Mouse (Mus musculus) forebrain, embryonic 14.5 days (tissue): Measurements from ENCODE around the gene Asgr1. TPM values are rescaled to one million over a fixed set of nuclear protein-coding genes. Genes with fewer than 3 reads are reported as not detected.

ENCODE experiments used
- ATAC-seq: fragments of 200-750 bp; cut with Nextera tagmentation; 2 replicates; pipeline ENCODE4 v1.8.0; 2017; ENCODE audit warnings: mild to moderate bottlenecking, moderate library complexity
- DNase-seq: peaks from one replicate; pipeline ENCODE4 v3.0.0-alpha.2; 2015; ENCODE audit warnings: low spot score
- H3K27ac ChIP-seq: fragments of 300-500 bp; sonication (generic); 2 replicates; pipeline ENCODE4 v1.5.1; 2014; ENCODE audit warnings: low read depth, mild to moderate bottlenecking, control low read depth, low read length, moderate library complexity
- H3K27me3 ChIP-seq: fragments of 300-500 bp; sonication (generic); replicated peaks from 2 replicates; pipeline ENCODE4 v1.6.1; 2014; ENCODE audit warnings: low read length, control low read depth, mixed read lengths; ENCODE audit not compliant: control insufficient read depth, insufficient read depth
- H3K36me3 ChIP-seq: fragments of 300-500 bp; sonication (generic); 2 replicates; pipeline ENCODE4 v1.6.1; 2014; ENCODE audit warnings: low read length, control low read depth; ENCODE audit not compliant: control insufficient read depth, insufficient read depth
- H3K4me1 ChIP-seq: fragments of 300-500 bp; sonication (generic); 2 replicates; pipeline ENCODE4 v1.6.1; 2014; ENCODE audit warnings: antibody characterized with exemption, low read length, control low read depth; ENCODE audit not compliant: control insufficient read depth, insufficient read depth
- H3K4me2 ChIP-seq: fragments of 300-500 bp; sonication (generic); 2 replicates; pipeline ENCODE4 v1.6.1; 2014; ENCODE audit warnings: mild to moderate bottlenecking, control low read depth, low read length
- H3K4me3 ChIP-seq: fragments of 300-500 bp; sonication (generic); 2 replicates; pipeline ENCODE4 v1.5.1; 2014; ENCODE audit warnings: low read depth, low read length, control low read depth
- H3K9ac ChIP-seq: fragments of 300-500 bp; sonication (generic); 2 replicates; pipeline ENCODE4 v1.6.1; 2014; ENCODE audit warnings: mild to moderate bottlenecking, low read length, control low read depth, moderate library complexity
- H3K9me3 ChIP-seq: fragments of 300-500 bp; sonication (generic); replicated peaks from 2 replicates; pipeline ENCODE4 v1.6.1; 2016; ENCODE audit warnings: low read length, control low read depth, mixed read lengths; ENCODE audit not compliant: control insufficient read depth
- WGBS: fragments of 180-500 bp; shearing (Covaris S2); extraction: QIAGEN DNeasy Blood & Tissue Kit; methylation state at CpG from one replicate; pipeline ENCODE4 v1.1.7; 2014; 5-methylcytosine and 5-hydroxymethylcytosine counted together
- microRNA counts: library from miRNA; unstranded; fragments of <30 nt; microRNA quantifications from one replicate; lab custom pipeline; 2016
- microRNA-seq: library from miRNA; unstranded; fragments of <30 nt; microRNA quantifications from one replicate; pipeline ENCODE4, GENCODE M21; 2016
- polyA plus RNA-seq: library from polyadenylated mRNA; unstranded; fragments of >200 nt; fragmentation: Nextera tagmentation; extraction: Ambion mirVana; gene quantifications from 2 replicates; pipeline ENCODE4 v1.2.1, GENCODE M21; 2014

Gene Asgr1
- polyA plus RNA-seq, 1 experiment from 2014 or later, result 2.0 TPM

DNA sequence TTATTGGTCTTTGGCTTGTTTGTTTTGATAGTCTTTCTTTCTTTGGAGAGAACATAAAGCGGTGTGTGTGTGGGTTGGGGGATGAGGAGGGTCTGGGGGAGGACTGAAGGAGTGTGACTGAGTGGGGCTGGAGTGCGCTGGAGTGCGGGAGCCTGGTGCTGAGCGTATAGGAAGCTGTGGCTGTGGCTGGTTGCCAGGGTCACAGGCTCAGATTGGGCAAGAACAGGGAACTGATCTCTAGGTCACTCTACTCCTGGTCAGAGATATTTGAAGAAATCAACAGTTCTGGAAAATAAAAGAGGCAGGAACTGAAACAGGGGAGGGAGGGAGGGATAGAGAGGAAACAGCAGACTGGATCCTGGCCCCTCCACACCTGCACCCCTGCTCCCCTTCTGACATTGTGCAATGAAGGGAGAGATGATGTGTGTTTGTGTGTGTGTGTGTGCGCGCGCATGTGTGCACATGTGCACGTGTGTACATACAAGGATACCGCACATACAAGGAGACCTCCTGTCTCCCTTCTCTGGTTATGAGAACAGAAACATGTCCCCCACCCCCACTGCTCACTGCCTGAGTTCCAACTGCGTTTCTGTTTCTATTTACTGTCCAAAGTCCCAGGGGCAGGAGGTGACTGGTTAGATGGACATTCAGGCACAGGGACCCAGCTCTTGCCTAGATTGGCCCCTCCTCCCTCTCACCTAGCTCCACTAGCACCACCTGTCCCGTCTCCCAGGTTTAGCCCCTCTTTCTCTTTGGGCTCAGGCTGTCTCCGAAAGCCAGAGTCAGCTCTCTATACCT, 38.3 kb downstream of the Asgr1 start, which contains the start of gene Asgr2:
Asgr2 (plus strand) TSS at position 659 of the 798 bp plus-strand sequence.
- ATAC-seq (no peak), DNase-seq (no peak)
- H3K4me2 ChIP-seq, result no peak within 1 kb of the TSS
- no peaks in the 10 kb centered on the region for H3K36me3 ChIP-seq
- H3K27me3 ChIP-seq, result no peaks in the 10 kb centered on the region
- no peaks in the 10 kb centered on the region for H3K4me1 ChIP-seq
- H3K4me3 ChIP-seq, result no peak within 1 kb of the TSS
- H3K9me3 ChIP-seq, result no peaks in the 10 kb centered on the region
- no peak within 1 kb of the TSS for H3K9ac ChIP-seq
- no peak within 1 kb of the TSS for H3K27ac ChIP-seq
- WGBS, result 81% methylated on average over 12 of the region's 12 CpGs

DNA sequence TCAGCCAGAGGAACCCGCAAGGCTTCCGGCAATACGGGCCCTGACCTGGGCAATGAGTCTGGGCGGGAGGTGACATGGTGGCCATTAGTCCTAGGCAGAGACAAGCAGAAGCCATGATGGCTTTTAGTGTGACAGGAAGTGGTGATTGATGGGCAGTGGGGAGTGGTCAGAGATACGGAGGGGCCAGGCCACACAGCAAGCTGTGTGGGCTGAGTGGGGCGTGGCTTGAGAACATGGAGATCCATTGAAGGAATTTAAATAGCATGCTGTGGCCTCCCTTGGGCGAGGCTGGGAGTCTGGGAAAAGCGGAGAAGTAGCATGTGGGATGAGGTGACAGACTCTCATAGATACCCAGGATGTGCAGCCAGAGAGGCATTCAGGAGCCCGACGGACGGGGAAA, 43.5 kb downstream of the Asgr1 start:
- no peaks in the 10 kb centered on the region for H3K9me3 ChIP-seq
- no peaks in the 10 kb centered on the region for H3K4me1 ChIP-seq
- H3K27ac ChIP-seq, result no peak overlapping the region
- no peak overlapping the region for H3K4me3 ChIP-seq
- 84% methylated on average over 11 of the region's 11 CpGs for WGBS
- no peak overlapping the region for H3K9ac ChIP-seq
- no peak overlapping the region for H3K4me2 ChIP-seq
- DNase-seq (no peak), ATAC-seq (no peak)
- H3K36me3 ChIP-seq, result no peaks in the 10 kb centered on the region
- no peaks in the 10 kb centered on the region for H3K27me3 ChIP-seq

DNA sequence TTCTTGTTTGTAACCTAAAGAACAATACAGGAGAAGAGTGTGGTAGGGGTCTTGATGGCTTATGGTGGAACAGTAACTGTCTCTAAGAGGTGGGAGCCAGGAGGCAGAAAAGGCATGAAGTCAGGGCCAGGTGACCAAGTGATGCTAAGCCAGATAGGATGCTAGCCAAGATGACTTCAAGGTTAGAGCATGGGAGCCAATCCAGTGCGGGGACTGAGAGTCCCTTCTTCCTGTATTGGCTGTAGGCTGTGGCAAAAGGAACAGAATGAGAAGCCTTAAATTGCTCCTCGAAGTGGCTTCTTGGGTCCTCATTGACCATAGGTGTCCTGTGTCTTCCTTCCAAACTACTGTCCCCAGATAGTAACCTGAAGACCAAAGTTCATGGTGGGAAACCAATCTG, 45.2 kb downstream of the Asgr1 start:
- no peak overlapping the region for H3K4me3 ChIP-seq
- 81% methylated on average over 2 of the region's 2 CpGs for WGBS
- ATAC-seq (no peak), DNase-seq (no peak)
- H3K27ac ChIP-seq, result no peak overlapping the region
- H3K27me3 ChIP-seq, result no peaks in the 10 kb centered on the region
- no peaks in the 10 kb centered on the region for H3K36me3 ChIP-seq
- no peaks in the 10 kb centered on the region for H3K4me1 ChIP-seq
- no peaks in the 10 kb centered on the region for H3K9me3 ChIP-seq
- H3K9ac ChIP-seq, result no peak overlapping the region
- H3K4me2 ChIP-seq, result no peak overlapping the region

DNA sequence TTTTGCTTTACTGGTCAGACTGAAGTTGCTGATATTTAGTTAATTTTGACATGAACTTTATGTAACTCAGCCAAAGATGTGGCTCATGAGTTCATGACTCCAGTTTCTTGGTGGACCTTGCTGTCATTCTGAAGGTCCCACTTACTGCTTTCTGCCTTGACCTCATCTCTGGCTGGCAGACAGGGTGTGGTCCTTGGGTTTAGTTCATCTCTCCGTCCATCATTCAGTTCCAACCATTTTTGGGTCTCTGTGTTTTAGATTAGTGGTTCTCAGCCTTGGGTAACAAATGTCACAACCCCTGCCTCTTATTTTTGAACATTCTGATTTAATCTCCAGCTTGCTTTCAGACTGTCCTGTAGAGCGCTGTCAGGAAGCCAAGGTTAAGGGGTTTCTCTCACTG, 45.9 kb downstream of the Asgr1 start:
- Histone ChIP-seq H3K4me3 (no peak overlapping the region), H3K27ac (no peak overlapping the region), H3K9ac (no peak overlapping the region), H3K9me3 (no peaks in the 10 kb centered on the region), H3K4me1 (no peaks in the 10 kb centered on the region), H3K36me3 (no peaks in the 10 kb centered on the region), H3K27me3 (no peaks in the 10 kb centered on the region), H3K4me2 (no peak overlapping the region)
- 84% methylated on average over 2 of the region's 2 CpGs for WGBS
- DNase-seq (no peak), ATAC-seq (no peak)

DNA sequence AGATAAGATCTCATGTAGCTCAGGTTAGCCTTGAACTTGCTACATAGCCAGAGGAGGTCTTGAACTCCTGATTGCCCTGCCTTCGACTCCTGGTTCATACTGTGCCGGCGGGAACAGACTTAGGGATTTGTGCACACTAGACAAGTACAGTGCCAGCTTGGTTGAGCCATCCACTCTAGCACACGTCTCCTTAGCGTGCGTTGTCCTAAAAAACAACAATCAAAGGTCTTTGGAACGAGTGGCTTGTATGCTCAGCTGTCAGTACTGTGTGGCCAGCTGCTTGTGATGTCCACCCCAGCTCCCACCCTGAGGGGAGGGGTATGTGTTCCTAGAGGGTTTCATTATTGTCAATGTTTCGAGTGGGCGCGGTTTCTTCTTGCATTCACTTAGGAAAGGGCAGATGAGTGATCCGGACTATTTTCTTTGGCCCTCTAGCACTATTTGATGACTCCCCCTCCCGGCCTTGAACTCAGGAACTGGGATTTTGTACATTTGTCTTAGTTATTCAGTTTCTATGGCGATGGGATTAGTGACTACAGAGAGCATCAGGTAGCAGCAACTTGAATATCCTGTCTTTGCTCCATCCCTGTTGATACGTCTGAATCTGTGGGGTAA, 49.9 kb downstream of the Asgr1 start:
- 83% methylated on average over 14 of the region's 14 CpGs for WGBS
- ATAC-seq (no peak), DNase-seq (no peak)
- no peak overlapping the region for H3K27ac ChIP-seq
- H3K4me3 ChIP-seq, result no peak overlapping the region
- H3K4me1 ChIP-seq, result no peaks in the 10 kb centered on the region
- H3K9ac ChIP-seq, result no peak overlapping the region
- H3K9me3 ChIP-seq, result no peaks in the 10 kb centered on the region
- H3K36me3 ChIP-seq, result no peaks in the 10 kb centered on the region
- H3K27me3 ChIP-seq, result no peaks in the 10 kb centered on the region
- H3K4me2 ChIP-seq, result no peak overlapping the region

DNA sequence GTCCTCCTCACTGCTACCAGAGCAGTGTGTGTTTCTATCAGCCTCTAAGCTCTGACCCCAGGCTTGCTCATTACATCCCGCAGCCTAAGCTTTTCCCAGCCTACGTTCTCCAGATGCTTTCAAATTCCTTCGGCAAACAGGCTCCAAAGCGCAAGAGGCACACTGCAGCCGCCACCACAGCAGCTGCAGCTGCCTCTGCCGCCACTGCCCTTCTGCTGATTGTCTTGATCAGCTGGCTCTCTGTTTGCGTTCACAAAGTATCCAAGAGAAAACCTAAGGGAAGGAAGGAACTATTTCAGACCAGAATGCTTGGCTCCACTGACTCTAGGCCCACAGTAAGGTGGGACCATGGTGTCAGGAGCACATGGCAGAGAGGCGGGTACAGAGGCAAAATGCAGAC, 53.2 kb downstream of the Asgr1 start:
- no peak overlapping the region for H3K4me3 ChIP-seq
- H3K36me3 ChIP-seq, result no peaks in the 10 kb centered on the region
- no peaks in the 10 kb centered on the region for H3K4me1 ChIP-seq
- no peak overlapping the region for H3K27ac ChIP-seq
- H3K9me3 ChIP-seq, result no peaks in the 10 kb centered on the region
- 80% methylated on average over 8 of the region's 8 CpGs for WGBS
- DNase-seq, result no peak
- no peaks in the 10 kb centered on the region for H3K27me3 ChIP-seq
- no peak for ATAC-seq
- H3K4me2 ChIP-seq, result no peak overlapping the region
- H3K9ac ChIP-seq, result no peak overlapping the region

MicroRNAs encoded within 50 kb of the gene (microRNA counts, 519-probe panel; counts per million panel counts)
- not detected for microRNA mmu-miR-324-3p (lab: Ali Mortazavi, UCI)
- microRNA mmu-miR-324-5p (lab: Ali Mortazavi, UCI), result 4,764 counts per million, percentile 70 among the panel's probes with 10 or more counts

Small RNA genes within 50 kb of the gene (microRNA-seq; reads per million reads assigned to microRNA genes)
- 3,254 reads per million, percentile 89 among the genes with 10 or more reads in this experiment for gene Mir324

Other genes starting within 250 kb of the Asgr1 start
- 0.15 and 0.52 TPM in 2 replicates for gene Tmem102, start 248.5 kb upstream of the Asgr1 start, polyA plus RNA-seq
- gene Gm39566, start 238.8 kb upstream of the Asgr1 start, polyA plus RNA-seq, result not detected in 2 replicates
- not detected in 2 replicates for gene Spem2, start 235.6 kb upstream of the Asgr1 start, polyA plus RNA-seq
- 0.39 TPM in 1 of 2 replicates, not detected in the other for gene Spem1, start 231.9 kb upstream of the Asgr1 start, polyA plus RNA-seq
- gene Nlgn2, start 216.3 kb upstream of the Asgr1 start, polyA plus RNA-seq, result 15.7 and 18.4 TPM in 2 replicates
- gene Tmem256, start 215.6 kb upstream of the Asgr1 start, polyA plus RNA-seq, result 307 and 386 TPM in 2 replicates
- gene Plscr3, start 207.7 kb upstream of the Asgr1 start, polyA plus RNA-seq, result 44.3 and 49.0 TPM in 2 replicates
- 0.32 TPM in 1 of 2 replicates, not detected in the other for gene Tnk1, start 195.4 kb upstream of the Asgr1 start, polyA plus RNA-seq
- gene Tmem95, start 176.1 kb upstream of the Asgr1 start, polyA plus RNA-seq, result not detected in 2 replicates
- gene Kctd11, start 172.7 kb upstream of the Asgr1 start, polyA plus RNA-seq, result 1.1 and 1.2 TPM in 2 replicates
- 0.10 and 0.17 TPM in 2 replicates for gene Acap1, start 158.5 kb upstream of the Asgr1 start, polyA plus RNA-seq
- 15.0 and 18.6 TPM in 2 replicates for gene 2810408A11Rik, start 153.1 kb upstream of the Asgr1 start, polyA plus RNA-seq
- 16.7 and 23.8 TPM in 2 replicates for gene Neurl4, start 153.0 kb upstream of the Asgr1 start, polyA plus RNA-seq
- 62.9 and 67.8 TPM in 2 replicates for gene Gps2, start 140.2 kb upstream of the Asgr1 start, polyA plus RNA-seq
- gene Eif5a, start 132.1 kb upstream of the Asgr1 start, polyA plus RNA-seq, result 1,251 and 1,277 TPM in 2 replicates
- 3.9 and 4.0 TPM in 2 replicates for gene Ybx2, start 118.3 kb upstream of the Asgr1 start, polyA plus RNA-seq
- 5.5 and 6.7 TPM in 2 replicates for gene Slc2a4, start 105.9 kb upstream of the Asgr1 start, polyA plus RNA-seq
- not detected in 2 replicates for gene Cldn7, start 89.3 kb upstream of the Asgr1 start, polyA plus RNA-seq
- 24.0 and 26.1 TPM in 2 replicates for gene Ctdnep1, start 72.9 kb upstream of the Asgr1 start, polyA plus RNA-seq
- gene Elp5, start 71.6 kb upstream of the Asgr1 start, polyA plus RNA-seq, result 189 and 203 TPM in 2 replicates
- 701 and 779 TPM in 2 replicates for gene Gabarap, start 62.9 kb upstream of the Asgr1 start, polyA plus RNA-seq
- gene Phf23, start 58.3 kb upstream of the Asgr1 start, polyA plus RNA-seq, result 49.4 and 49.6 TPM in 2 replicates
- 19.7 and 25.7 TPM in 2 replicates for gene Dvl2, start 53.5 kb upstream of the Asgr1 start, polyA plus RNA-seq
- 53.3 and 58.4 TPM in 2 replicates for gene Acadvl, start 38.7 kb upstream of the Asgr1 start, polyA plus RNA-seq
- 19.3 and 21.0 TPM in 2 replicates for gene Dlg4, start 37.1 kb upstream of the Asgr1 start, polyA plus RNA-seq
- not detected in 2 replicates for gene Asgr2, start 38.6 kb downstream of the Asgr1 start, polyA plus RNA-seq
- 0.72 and 1.1 TPM in 2 replicates for gene Mgl2, start 76.2 kb downstream of the Asgr1 start, polyA plus RNA-seq
- gene Clec10a, start 102.1 kb downstream of the Asgr1 start, polyA plus RNA-seq, result 0.63 and 0.97 TPM in 2 replicates
- 0.98 and 1.1 TPM in 2 replicates for gene Slc16a11, start 158.7 kb downstream of the Asgr1 start, polyA plus RNA-seq
- gene Slc16a13, start 167.0 kb downstream of the Asgr1 start, polyA plus RNA-seq, result 9.2 and 12.9 TPM in 2 replicates
- gene Bcl6b, start 175.7 kb downstream of the Asgr1 start, polyA plus RNA-seq, result 4.5 and 6.3 TPM in 2 replicates
- 202 and 245 TPM in 2 replicates for gene 0610010K14Rik, start 183.8 kb downstream of the Asgr1 start, polyA plus RNA-seq
- gene Gm21988, start 185.7 kb downstream of the Asgr1 start, polyA plus RNA-seq, result 11.1 and 11.9 TPM in 2 replicates
- 235 and 238 TPM in 2 replicates for gene Rnasek, start 185.8 kb downstream of the Asgr1 start, polyA plus RNA-seq
- 0.36 and 1.1 TPM in 2 replicates for gene Alox12, start 201.3 kb downstream of the Asgr1 start, polyA plus RNA-seq